Mouse (Mus musculus) left cerebral cortex, postnatal 25 days (tissue): ENCODE results near the gene H2al1m. TPM values are rescaled to one million over a fixed set of nuclear protein-coding genes. Genes with fewer than 3 reads are reported as not detected.
"Not testable (repeated sequence)": the region's sequence is repeated elsewhere in the genome, so short reads cannot be mapped to it uniquely, and the experiment has no call there.

ENCODE experiments used
- DNase-seq, 2 experiments: peaks; one replicate each; pipeline ENCODE4 v3.0.0; 2022; ENCODE audit warnings: low spot score in 2 of 2, mixed read lengths in 1 of 2
- intact Hi-C: fragments of 180-260 bp; cut with DNase I; formaldehyde crosslinking; loops from one replicate; pipeline ENCODE4 v1.15.1; 2025
- total RNA-seq, 2 experiments: library from RNA; stranded (reverse); gene quantifications; 2 replicates each; pipeline ENCODE4 v1.2.3; 2021

Gene H2al1m
- total RNA-seq, 2 experiments from 2014 or later: not detected

DNA sequence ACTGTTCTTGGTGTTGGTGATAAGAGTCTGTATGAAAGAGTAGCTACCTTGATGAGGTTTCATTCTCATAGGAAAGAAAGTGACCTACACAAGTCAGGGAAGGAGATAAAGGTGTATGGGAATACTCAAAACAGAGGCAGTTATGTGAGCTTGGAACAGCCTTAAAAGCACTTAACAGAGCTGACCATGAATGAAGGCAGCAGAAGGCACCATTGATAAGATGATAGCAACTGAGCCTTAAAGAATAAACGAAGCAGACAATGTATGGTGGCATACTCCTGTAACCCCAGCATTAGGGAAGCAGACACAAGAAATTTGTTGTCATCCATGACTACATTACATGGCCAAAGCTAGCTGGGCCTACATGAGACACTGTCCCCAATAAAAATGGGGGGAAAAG, 19.9 kb downstream of the H2al1m start:
- intact Hi-C loops: no loop called here
- no peak for DNase-seq

- intact Hi-C loops, DNase-seq: not testable (repeated sequence)
These were observed 32.9 kb downstream of the H2al1m start for GRCm38 (mm10) chrX:9316457-9316856.

GRCm38 (mm10) chrX:9327954-9328353, 44.4 kb downstream of the H2al1m start:
- intact Hi-C loops: not testable (repeated sequence)

GRCm38 (mm10) chrX:9332366-9332962, 48.9 kb downstream of the H2al1m start:
- DNase-seq, intact Hi-C loops: not testable (repeated sequence)

More at GRCm38 (mm10) chrX:9327954-9328353, 44.4 kb downstream of the H2al1m start:
- DNase-seq: not testable (repeated sequence)

- DNase-seq: peak; percentile 3 to 19
- intact Hi-C loops: not testable (repeated sequence)
These were observed 49.5 kb downstream of the H2al1m start for GRCm38 (mm10) chrX:9333035-9333434.

Other genes with a start within 250 kb of the H2al1m start
- gene Fthl17f, start 220.7 kb upstream of the H2al1m start, total RNA-seq: not detected
- not detected for gene 4930402K13Rik, start 179.2 kb upstream of the H2al1m start, total RNA-seq
- gene Lancl3, start 83.9 kb upstream of the H2al1m start, total RNA-seq: 1 to 10 TPM; 5.9 to 7.1 TPM
- not detected for gene Gm14862, start 26.9 kb upstream of the H2al1m start, total RNA-seq
- gene Xk, start 11.0 kb upstream of the H2al1m start, total RNA-seq: 10 to 100 TPM; 13.4 to 14.3 TPM
- not detected for gene H2al1k, start 66.9 kb downstream of the H2al1m start, total RNA-seq
- gene Cybb, start 204.0 kb downstream of the H2al1m start, total RNA-seq: under 1 TPM; 0.83 to 0.98 TPM